7 mouse cellular contexts compared by ENCODE assay signal in genomic region chr9:82829007-82829689, GRCm38 (mm10). TPM values are rescaled to one million over a fixed set of nuclear protein-coding genes. Genes with fewer than 3 reads are reported as not detected.
DNase-seq lines count a peak whose midpoint lies in the region; ATAC-seq and TF ChIP-seq lines count a peak whose summit lies in the region.

Gene Irak1bp1, plus strand, starts transcription at chr9:82829540.

- 9% methylated on average over 20 of the region's 20 CpGs for whole genome bisulfite sequencing in lung, embryonic 14.5 days
- 10% methylated on average over 20 of the region's 20 CpGs for WGBS in hindbrain, embryonic 14.5 days
- 9% methylated on average over 20 of the region's 20 CpGs for WGBS in liver, embryonic 14.5 days (ENCODE audit: insufficient replicate concordance)

- H3K9ac ChIP-seq in lung, embryonic 14.5 days = peak within 1 kb of the TSS; percentile 71
- peak within 1 kb of the TSS; percentile 93 for H3K9ac ChIP-seq in hindbrain, embryonic 14.5 days
- H3K9ac ChIP-seq in liver, embryonic 14.5 days (replicated peaks) = peak within 1 kb of the TSS; percentile 52

- no peaks in the 10 kb centered on the region for H3K4me1 ChIP-seq in lung, embryonic 14.5 days (ENCODE audit: insufficient read depth)
- peaks cover 21% of the 10 kb centered on the region for H3K4me1 ChIP-seq in hindbrain, embryonic 14.5 days (replicated peaks; ENCODE audit: control insufficient read depth, insufficient read depth, low read length)
- 0 out of 4 replicates have a peak, but pooled peaks cover 0 to 2% of the 10 kb centered on the region in 2 experiments for H3K4me1 ChIP-seq in liver, embryonic 14.5 days (replicated peaks; ENCODE audit: control insufficient read depth in 2 of 2, insufficient read depth in 2 of 2, low read length in 1 of 2)

- peak within 1 kb of the TSS; percentile 83 for H3K4me2 ChIP-seq in lung, embryonic 14.5 days
- peak within 1 kb of the TSS; percentile 69 for H3K4me2 ChIP-seq in hindbrain, embryonic 14.5 days (replicated peaks)
- peak within 1 kb of the TSS; percentile 96 for H3K4me2 ChIP-seq in liver, embryonic 14.5 days (ENCODE audit: low read depth)

- DNase-seq in lung, embryonic 14.5 days = peak; percentile 29
- DNase-seq in lung, adult 18-20 months = no peak
- DNase-seq in hindbrain, embryonic 14.5 days (ENCODE audit: low spot score) = no peak
- no peak for DNase-seq in liver, embryonic 14.5 days (ENCODE audit: low read depth in 3 of 3, low spot score in 3 of 3)
- DNase-seq in MN1 (ENCODE audit: low spot score) = no peak
- DNase-seq in T-cell, adult 2 months (ENCODE audit: low spot score) = no peak

- H3K4me3 ChIP-seq in lung, embryonic 14.5 days (ENCODE audit: low read depth, low read length) = peak within 1 kb of the TSS; percentile 76
- H3K4me3 ChIP-seq in hindbrain, embryonic 14.5 days (replicated peaks; ENCODE audit: low read length) = peak within 1 kb of the TSS; percentile 93
- peak within 1 kb of the TSS; percentile 73 to 76 for H3K4me3 ChIP-seq in liver, embryonic 14.5 days (ENCODE audit: insufficient read depth in 1 of 2, low read depth in 2 of 2, low read length in 2 of 2)

- H3K36me3 ChIP-seq in lung, embryonic 14.5 days (ENCODE audit: insufficient read depth) = no peaks in the 10 kb centered on the region
- no peaks in the 10 kb centered on the region for H3K36me3 ChIP-seq in hindbrain, embryonic 14.5 days (replicated peaks; ENCODE audit: control insufficient read depth, insufficient read depth)
- H3K36me3 ChIP-seq in liver, embryonic 14.5 days (replicated peaks; ENCODE audit: control insufficient read depth, insufficient read depth, low read depth) = no peaks in the 10 kb centered on the region

- H3K27me3 ChIP-seq in lung, embryonic 14.5 days (ENCODE audit: insufficient read depth, low read length) = no peaks in the 10 kb centered on the region
- H3K27me3 ChIP-seq in hindbrain, embryonic 14.5 days (ENCODE audit: control insufficient read depth, insufficient read depth, low read length) = no peaks in the 10 kb centered on the region
- no peaks in the 10 kb centered on the region for H3K27me3 ChIP-seq in liver, embryonic 14.5 days (ENCODE audit: control insufficient read depth, insufficient read depth, low read length)

- no peaks in the 10 kb centered on the region for H3K9me3 ChIP-seq in lung, embryonic 14.5 days (ENCODE audit: low read depth, low read length)
- no peaks in the 10 kb centered on the region for H3K9me3 ChIP-seq in hindbrain, embryonic 14.5 days (ENCODE audit: control insufficient read depth, low read length)
- no peaks in the 10 kb centered on the region for H3K9me3 ChIP-seq in liver, embryonic 14.5 days (ENCODE audit: control insufficient read depth, low read length)

- no peak for TF ChIP-seq CTCF in lung, embryonic 14.5 days (IDR thresholded peaks at IDR 0.05; ENCODE audit: low read depth)
- TF ChIP-seq CTCF in liver, embryonic 14.5 days (IDR thresholded peaks at IDR 0.05; ENCODE audit: low read depth) = no peak

- H3K27ac ChIP-seq in lung, embryonic 14.5 days (ENCODE audit: low read depth) = peak within 1 kb of the TSS; percentile 81
- H3K27ac ChIP-seq in hindbrain, embryonic 14.5 days = peak within 1 kb of the TSS; percentile 96
- H3K27ac ChIP-seq in liver, embryonic 14.5 days = no peak within 1 kb of the TSS

- peak; percentile 38 for ATAC-seq in lung, embryonic 14.5 days (ENCODE audit: insufficient read depth)
- ATAC-seq in common myeloid progenitor, adult 5-6 weeks (replicated peaks; ENCODE audit: low read depth, poor library complexity, severe bottlenecking) = peak; percentile 55
- ATAC-seq in hindbrain, embryonic 14.5 days (ENCODE audit: low FRiP score) = peak; percentile 32; the same call in 1 of the 2 replicates
- peak; percentile 24; the same call in 1 of the 2 replicates for ATAC-seq in liver, embryonic 14.5 days (ENCODE audit: insufficient read depth)

- no peak for TF ChIP-seq EP300 in liver, embryonic 14.5 days (IDR thresholded peaks at IDR 0.05; ENCODE audit: low read depth)

RNA-seq across cellular contexts. Expression of gene Irak1bp1, which starts in this region (rescaled TPM):
- polyA plus RNA-seq in lung, embryonic 14.5 days (2014; fragmentation: Nextera tagmentation; extraction: Ambion mirVana) = 24.9 and 26.6 TPM in 2 replicates
- 3.9 and 6.5 TPM in 2 replicates for total RNA-seq in common myeloid progenitor, adult 5-6 weeks (2017)
- 38.3 and 41.7 TPM in 2 replicates for polyA plus RNA-seq in hindbrain, embryonic 14.5 days (2014; fragmentation: Nextera tagmentation; extraction: Ambion mirVana)
- 0.41 and 0.65 TPM in 2 replicates for polyA plus RNA-seq in liver, embryonic 14.5 days (2012; rRNA removed)
- 0.91 and 1.2 TPM in 2 replicates for polyA plus RNA-seq in liver, embryonic 14.5 days (2014; fragmentation: Nextera tagmentation; extraction: Ambion mirVana)

Comparison
In these comparisons a context has a peak if more than half of its experiments do, and no peak if none do; other contexts are left out.
1. RNA of gene Irak1bp1 (polyA plus RNA-seq): 38.3 to 41.7 TPM in hindbrain, embryonic 14.5 days and 24.9 to 26.6 TPM in lung, embryonic 14.5 days; 0.41 to 1.2 TPM in liver, embryonic 14.5 days; every median in the first group is over 10 times any median in the second.
2. Peak in every context shown above with its lines, with median percentiles within 50 percentile points of each other: ATAC-seq, H3K4me2 ChIP-seq, H3K4me3 ChIP-seq and H3K9ac ChIP-seq.